Mouse (Mus musculus) stomach, embryonic 16.5 days (tissue): ENCODE results near the gene Rnase1. TPM values are rescaled to one million over a fixed set of nuclear protein-coding genes. Genes with fewer than 3 reads are reported as not detected.
A peak's percentile ranks its signal among the peaks of the same experiment; 100 is the strongest.

ENCODE experiments used
- ATAC-seq: fragments of 200-750 bp; cut with Nextera tagmentation; 2 replicates; pipeline ENCODE4 v1.8.0; 2017; ENCODE audit warnings: moderate number of reproducible peaks, moderate TSS enrichment; ENCODE audit not compliant: insufficient read depth, low FRiP score
- H3K27ac ChIP-seq: fragments of 300-500 bp; sonication (generic); 2 replicates; pipeline ENCODE4 v1.5.1; 2014; ENCODE audit warnings: low read length
- H3K27me3 ChIP-seq: fragments of 300-500 bp; sonication (generic); 2 replicates; pipeline ENCODE4 v1.6.1; 2014; ENCODE audit warnings: low read length, control low read depth, mixed read lengths; ENCODE audit not compliant: control insufficient read depth, insufficient read depth
- H3K36me3 ChIP-seq: fragments of 300-500 bp; sonication (generic); 2 replicates; pipeline ENCODE4 v1.6.1; 2014; ENCODE audit warnings: low read length; ENCODE audit not compliant: control insufficient read depth, insufficient read depth
- H3K4me1 ChIP-seq: fragments of 300-500 bp; sonication (generic); 2 replicates; pipeline ENCODE4 v1.6.1; 2014; ENCODE audit warnings: low read length, control low read depth, mixed read lengths; ENCODE audit not compliant: control insufficient read depth, insufficient read depth
- H3K4me2 ChIP-seq: fragments of 300-500 bp; sonication (generic); 2 replicates; pipeline ENCODE4 v1.6.1; 2014; ENCODE audit warnings: low read depth, low read length, mixed read lengths
- H3K4me3 ChIP-seq: fragments of 300-500 bp; sonication (generic); replicated peaks from 2 replicates; pipeline ENCODE4 v1.5.1; 2014; ENCODE audit warnings: mild to moderate bottlenecking, low read length
- H3K9ac ChIP-seq: fragments of 300-500 bp; sonication (generic); 2 replicates; pipeline ENCODE4 v1.6.1; 2014; ENCODE audit warnings: low read length
- H3K9me3 ChIP-seq: fragments of 300-500 bp; sonication (generic); replicated peaks from 2 replicates; pipeline ENCODE4 v1.6.1; 2016; ENCODE audit warnings: low read length, control low read depth; ENCODE audit not compliant: control insufficient read depth
- WGBS: fragments of 180-500 bp; shearing (Covaris S2); extraction: QIAGEN DNeasy Blood & Tissue Kit; methylation state at CpG from one replicate; pipeline ENCODE4 v1.1.7; 2014; 5-methylcytosine and 5-hydroxymethylcytosine counted together
- polyA plus RNA-seq: library from polyadenylated mRNA; unstranded; fragments of >200 nt; fragmentation: Nextera tagmentation; extraction: Ambion mirVana; gene quantifications from 2 replicates; pipeline ENCODE4 v1.2.1, GENCODE M21; 2015

The Rnase1 gene
- polyA plus RNA-seq, 1 experiment from 2014 or later, result 117 TPM

GRCm38 (mm10) chr14:51129624-51129975 lies 17.0 kb downstream of the Rnase1 start:
- Histone ChIP-seq H3K27me3 (no peaks in the 10 kb centered on the region), H3K27ac (no peak overlapping the region), H3K4me2 (no peak overlapping the region), H3K36me3 (no peaks in the 10 kb centered on the region), H3K4me1 (no peaks in the 10 kb centered on the region; the same call in 1 of the 2 replicates), H3K4me3 (no peak overlapping the region), H3K9ac (no peak overlapping the region), H3K9me3 (no peaks in the 10 kb centered on the region)
- WGBS, result 67% methylated on average over 4 of the region's 4 CpGs
- ATAC-seq, result no peak

GRCm38 (mm10) chr14:51128775-51129623 lies 17.6 kb downstream of the Rnase1 start:
- peak overlapping the region; percentile 33; the same call in 1 of the 2 replicates for H3K27ac ChIP-seq
- peak overlapping the region; percentile 8; the same call in 1 of the 2 replicates for H3K4me3 ChIP-seq
- ATAC-seq, result no peak
- WGBS, result 72% methylated on average over 9 of the region's 9 CpGs
- no peaks in the 10 kb centered on the region for H3K9me3 ChIP-seq
- H3K4me2 ChIP-seq, result no peak overlapping the region
- no peaks in the 10 kb centered on the region for H3K36me3 ChIP-seq
- H3K9ac ChIP-seq, result no peak overlapping the region
- H3K27me3 ChIP-seq, result no peaks in the 10 kb centered on the region
- no peaks in the 10 kb centered on the region; the same call in 1 of the 2 replicates for H3K4me1 ChIP-seq

GRCm38 (mm10) chr14:51127648-51128258 lies 18.8 kb downstream of the Rnase1 start:
- H3K4me1 ChIP-seq, result no peaks in the 10 kb centered on the region; the same call in 1 of the 2 replicates
- H3K27ac ChIP-seq, result no peak overlapping the region
- no peak overlapping the region for H3K4me2 ChIP-seq
- no peaks in the 10 kb centered on the region for H3K9me3 ChIP-seq
- no peak overlapping the region for H3K9ac ChIP-seq
- no peak overlapping the region for H3K4me3 ChIP-seq
- H3K36me3 ChIP-seq, result no peaks in the 10 kb centered on the region
- WGBS, result 52% methylated on average over 2 of the region's 2 CpGs
- ATAC-seq, result peak; percentile 63; the same call in 1 of the 2 replicates
- H3K27me3 ChIP-seq, result no peaks in the 10 kb centered on the region

- ATAC-seq, result no peak
- no peaks in the 10 kb centered on the region; the same call in 1 of the 2 replicates for H3K4me1 ChIP-seq
- H3K4me2 ChIP-seq, result no peak overlapping the region
- no peak overlapping the region for H3K9ac ChIP-seq
- H3K4me3 ChIP-seq, result no peak overlapping the region
- no peaks in the 10 kb centered on the region for H3K27me3 ChIP-seq
- H3K36me3 ChIP-seq, result no peaks in the 10 kb centered on the region
- no peaks in the 10 kb centered on the region for H3K9me3 ChIP-seq
- WGBS, result 84% methylated on average over 6 of the region's 6 CpGs
- H3K27ac ChIP-seq, result no peak overlapping the region
These were observed 20.9 kb downstream of the Rnase1 start for GRCm38 (mm10) chr14:51125684-51126083.

- Histone ChIP-seq H3K27ac (no peak within 1 kb of the TSS), H3K9me3 (peaks cover 5% of the 10 kb centered on the region; the same call in 1 of the 2 replicates), H3K4me2 (no peak within 1 kb of the TSS), H3K9ac (no peak within 1 kb of the TSS), H3K27me3 (no peaks in the 10 kb centered on the region), H3K4me1 (no peaks in the 10 kb centered on the region), H3K36me3 (no peaks in the 10 kb centered on the region), H3K4me3 (no peak within 1 kb of the TSS)
- no peak for ATAC-seq
- 50% methylated on average over 12 of the region's 12 CpGs for WGBS
These were observed 32.5 kb downstream of the Rnase1 start, which contains the start of gene Eddm3b for GRCm38 (mm10) chr14:51113916-51114560. Gene Eddm3b (plus strand): TSS chr14:51114426.

GRCm38 (mm10) chr14:51113476-51113875 lies 33.1 kb downstream of the Rnase1 start:
- 44% methylated on average over 9 of the region's 9 CpGs for WGBS
- no peak overlapping the region for H3K4me3 ChIP-seq
- no peaks in the 10 kb centered on the region for H3K36me3 ChIP-seq
- H3K27me3 ChIP-seq, result no peaks in the 10 kb centered on the region
- peaks cover 5% of the 10 kb centered on the region; the same call in 1 of the 2 replicates for H3K9me3 ChIP-seq
- ATAC-seq, result no peak
- H3K9ac ChIP-seq, result no peak overlapping the region
- H3K4me1 ChIP-seq, result no peaks in the 10 kb centered on the region
- no peak overlapping the region for H3K27ac ChIP-seq
- no peak overlapping the region for H3K4me2 ChIP-seq

- H3K36me3 ChIP-seq, result no peaks in the 10 kb centered on the region
- no peak overlapping the region for H3K4me2 ChIP-seq
- no peak for ATAC-seq
- no peaks in the 10 kb centered on the region for H3K27me3 ChIP-seq
- no peak overlapping the region for H3K27ac ChIP-seq
- H3K9me3 ChIP-seq, result peaks cover 5% of the 10 kb centered on the region; the same call in 1 of the 2 replicates
- H3K9ac ChIP-seq, result no peak overlapping the region
- no peak overlapping the region for H3K4me3 ChIP-seq
- no peaks in the 10 kb centered on the region for H3K4me1 ChIP-seq
- WGBS, result 61% methylated on average over 3 of the region's 3 CpGs
These were observed 34.6 kb downstream of the Rnase1 start for GRCm38 (mm10) chr14:51111966-51112365.

GRCm38 (mm10) chr14:51106449-51106967 lies 40.1 kb downstream of the Rnase1 start:
- H3K9me3 ChIP-seq, result peaks cover 5% of the 10 kb centered on the region; the same call in 1 of the 2 replicates
- H3K4me2 ChIP-seq, result no peak overlapping the region
- H3K36me3 ChIP-seq, result peaks cover 11% of the 10 kb centered on the region; the same call in 1 of the 2 replicates
- H3K27ac ChIP-seq, result no peak overlapping the region
- ATAC-seq, result no peak
- no peaks in the 10 kb centered on the region for H3K4me1 ChIP-seq
- no peak overlapping the region for H3K9ac ChIP-seq
- H3K27me3 ChIP-seq, result no peaks in the 10 kb centered on the region
- no peak overlapping the region for H3K4me3 ChIP-seq
